Mouse (Mus musculus) small intestine, adult 2 months (tissue): ENCODE measurements around the gene Mprip.

Experiments used
- CTCF ChIP-seq: fragments of 200-500 bp; IDR thresholded peaks from 2 replicates; pipeline ENCODE4 v1.5.1; 2012; ENCODE audit warnings: low read depth, mild to moderate bottlenecking, control low read depth, inconsistent platforms, low read length, moderate library complexity, mixed read lengths; ENCODE audit not compliant: insufficient replicate concordance, insufficient read length; ENCODE audit errors: extremely low read depth
- POLR2A ChIP-seq: fragments of 200-500 bp; IDR thresholded peaks from 2 replicates; pipeline ENCODE4 v1.6.1; 2012; ENCODE audit warnings: low read depth, mild to moderate bottlenecking, control low read depth, inconsistent platforms, low read length, moderate library complexity

DNA sequence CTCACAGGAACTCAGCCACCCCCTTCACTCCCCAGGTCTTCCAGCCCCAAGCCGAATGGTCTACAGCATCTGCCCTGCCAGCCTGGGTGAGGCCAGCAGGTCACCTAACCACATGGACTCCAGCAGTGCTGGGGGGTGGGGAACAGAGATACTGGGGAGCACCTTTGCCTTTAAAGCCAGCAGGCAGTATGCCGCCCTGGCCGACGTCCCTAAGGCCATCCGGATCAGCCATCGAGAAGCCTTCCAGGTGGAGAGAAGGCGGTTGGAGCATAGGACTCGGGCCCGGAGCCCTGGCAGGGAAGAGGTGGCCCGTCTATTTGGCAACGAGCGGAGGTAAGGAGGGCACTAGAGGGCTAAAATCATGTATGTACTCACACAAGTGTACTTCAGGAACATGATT, 76.1 kb downstream of the Mprip start:
- TF ChIP-seq CTCF, result no peak
- TF ChIP-seq POLR2A, result no peak
